Mouse (Mus musculus): ENCODE results near the gene Myo1c. TPM values are rescaled to one million over a fixed set of nuclear protein-coding genes. Genes with fewer than 3 reads are reported as not detected.
"Not testable (repeated sequence)": the region's sequence is repeated elsewhere in the genome, so short reads cannot be mapped to it uniquely, and the experiment has no call there.

Myo1c gene
- polyA plus RNA-seq, 1 experiment from 2014 or later: 7.6 TPM

DNA sequence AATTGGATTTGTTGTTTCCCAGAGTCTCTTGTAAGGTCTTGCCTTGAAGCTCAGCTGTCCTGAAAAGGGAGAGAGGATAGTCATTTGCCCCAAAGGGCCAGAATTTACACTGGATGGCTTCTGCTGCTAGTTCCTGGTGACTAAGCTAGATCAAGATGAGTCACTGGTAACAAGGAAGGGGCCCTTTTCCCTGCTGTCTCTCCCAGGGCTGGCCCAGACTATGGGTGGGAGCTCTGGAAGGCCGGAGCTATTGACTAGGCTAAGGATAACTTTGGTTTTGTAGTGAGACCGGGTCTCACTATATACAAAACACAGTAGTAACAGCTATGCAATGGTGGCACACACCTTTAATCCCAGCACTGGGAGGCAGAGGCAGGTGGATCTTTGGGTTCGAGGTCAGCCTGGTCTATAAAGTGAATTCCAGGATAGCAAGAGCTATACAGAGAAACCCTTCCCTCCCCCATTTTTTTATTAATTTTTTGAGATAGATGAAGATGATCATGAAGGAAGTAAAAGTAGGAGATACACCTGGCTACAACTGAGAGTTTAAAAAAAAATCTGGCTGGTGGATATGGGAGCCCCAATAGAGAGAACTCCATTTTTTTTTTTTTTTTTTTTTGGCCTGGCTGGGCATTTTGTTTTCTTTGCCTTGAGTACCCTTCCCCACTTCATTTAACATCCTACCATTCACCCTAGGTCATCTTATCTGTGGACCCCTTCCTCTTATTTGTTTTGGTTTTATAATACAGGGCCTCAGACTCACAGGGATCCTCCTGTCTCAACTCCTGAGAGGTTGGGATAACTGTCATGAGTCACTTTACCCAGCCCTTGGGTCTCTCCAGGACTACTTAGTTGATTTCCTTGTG, 27.8 kb downstream of the Myo1c start:
- peak overlapping the region; percentile 93; the same call in 1 of the 2 replicates for H3K27ac ChIP-seq

DNA sequence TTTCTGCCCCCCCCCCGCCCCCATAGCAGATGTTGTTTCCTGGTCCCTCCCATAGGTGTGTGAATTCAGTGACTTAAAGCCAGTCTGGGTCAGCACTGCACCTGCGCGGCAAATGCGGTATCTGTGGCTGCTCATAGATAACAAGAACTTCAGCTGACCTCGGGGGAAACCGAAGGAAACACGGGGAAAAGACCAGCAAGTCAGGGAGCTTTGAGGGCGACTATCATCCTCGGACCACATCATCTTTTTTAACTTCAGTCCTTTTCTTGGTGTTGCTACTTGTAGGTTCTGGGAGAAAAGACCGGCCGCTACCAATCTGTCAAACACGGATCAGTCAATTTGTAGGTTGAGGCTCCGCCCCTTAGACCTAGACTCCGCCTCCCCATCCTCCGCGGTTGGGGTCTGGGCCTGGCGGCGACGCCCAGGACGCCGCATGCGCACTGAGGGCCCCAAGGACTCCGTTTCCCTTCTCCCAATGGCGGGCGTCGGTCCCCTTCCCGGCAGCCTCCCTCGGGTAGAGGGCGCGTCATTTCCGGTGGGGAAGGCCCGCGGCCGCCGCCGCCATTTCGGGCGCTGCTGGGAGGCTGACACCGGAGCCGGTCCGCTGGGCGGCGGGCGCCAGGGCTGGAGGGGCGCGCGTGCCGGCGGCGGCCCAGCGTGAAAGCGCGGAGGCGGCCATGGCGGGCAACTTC, 28.6 kb downstream of the Myo1c start, which contains the start of gene Crk:
TSS of gene Crk (plus strand) at position 513 of the 692 bp plus-strand sequence.
- Histone ChIP-seq H3K36me3 (peaks cover 11% of the 10 kb centered on the region), H3K27ac (peak within 1 kb of the TSS; percentile 93), H3K4me1 (replicated peaks) (peaks cover 22% of the 10 kb centered on the region), H3K4me2 (replicated peaks) (peak within 1 kb of the TSS; percentile 93), H3K4me3 (replicated peaks) (peak within 1 kb of the TSS; percentile 100), H3K27me3 (no peaks in the 10 kb centered on the region), H3K9me3 (no peaks in the 10 kb centered on the region), H3K9ac (replicated peaks) (peak within 1 kb of the TSS; percentile 93)
- under 1% methylated on average over 55 of the region's 55 CpGs for WGBS
- ATAC-seq: peak; percentile 98

More for the DNA sequence above, 27.8 kb downstream of the Myo1c start:
- WGBS: 92% methylated on average over 3 of the region's 3 CpGs
- peaks cover 22% of the 10 kb centered on the region for H3K4me1 ChIP-seq (replicated peaks)
- no peak overlapping the region for H3K9ac ChIP-seq (replicated peaks)
- no peak for ATAC-seq
- H3K27me3 ChIP-seq: no peaks in the 10 kb centered on the region
- peaks cover 5% of the 10 kb centered on the region for H3K36me3 ChIP-seq
- H3K4me2 ChIP-seq (replicated peaks): peak overlapping the region; percentile 93
- no peaks in the 10 kb centered on the region for H3K9me3 ChIP-seq
- H3K4me3 ChIP-seq (replicated peaks): peak overlapping the region; percentile 100

GRCm38 (mm10) chr11:75679439-75680171, 29.3 kb downstream of the Myo1c start:
- Histone ChIP-seq H3K4me3 (replicated peaks) (peak overlapping the region; percentile 100), H3K27me3 (no peaks in the 10 kb centered on the region), H3K36me3 (peaks cover 11% of the 10 kb centered on the region), H3K27ac (peak overlapping the region; percentile 93), H3K9ac (replicated peaks) (peak overlapping the region; percentile 93), H3K4me2 (replicated peaks) (peak overlapping the region; percentile 93), H3K4me1 (replicated peaks) (peaks cover 22% of the 10 kb centered on the region), H3K9me3 (no peaks in the 10 kb centered on the region)
- ATAC-seq: peak; percentile 86
- 0% methylated on average over 38 of the region's 43 CpGs for WGBS

DNA sequence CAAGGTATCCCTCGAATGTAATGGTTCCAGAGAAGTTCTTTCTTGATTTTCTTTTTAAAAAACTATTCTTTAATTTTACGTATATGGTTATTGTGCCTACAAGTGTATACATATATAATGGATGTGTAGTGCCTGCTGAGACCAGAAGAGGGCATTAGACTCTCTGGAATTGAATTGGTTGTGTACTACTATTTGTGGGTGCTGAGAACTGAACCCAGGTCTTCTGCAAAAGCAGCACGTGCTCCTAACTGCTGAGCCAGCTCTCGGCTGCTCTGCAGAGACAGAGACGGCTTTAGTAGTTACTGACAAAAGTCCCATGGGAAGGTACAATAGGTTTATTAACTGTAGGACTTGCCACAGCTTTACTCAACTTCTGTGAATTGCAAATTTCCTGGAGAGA, 34.2 kb downstream of the Myo1c start:
- Histone ChIP-seq H3K4me2 (replicated peaks) (no peak overlapping the region), H3K4me3 (replicated peaks) (no peak overlapping the region), H3K4me1 (replicated peaks) (peaks cover 26% of the 10 kb centered on the region), H3K9me3 (no peaks in the 10 kb centered on the region), H3K36me3 (peaks cover 15% of the 10 kb centered on the region), H3K27ac (no peak overlapping the region), H3K27me3 (no peaks in the 10 kb centered on the region), H3K9ac (replicated peaks) (no peak overlapping the region)
- ATAC-seq: no peak
- 92% methylated on average over 5 of the region's 5 CpGs for WGBS

GRCm38 (mm10) chr11:75684956-75685355, 34.7 kb downstream of the Myo1c start:
- Histone ChIP-seq H3K9me3 (no peaks in the 10 kb centered on the region), H3K27ac (no peak overlapping the region), H3K4me3 (replicated peaks) (no peak overlapping the region), H3K9ac (replicated peaks) (no peak overlapping the region), H3K36me3 (peaks cover 15% of the 10 kb centered on the region), H3K4me1 (replicated peaks) (peaks cover 25% of the 10 kb centered on the region), H3K27me3 (no peaks in the 10 kb centered on the region), H3K4me2 (replicated peaks) (no peak overlapping the region)
- WGBS: 85% methylated on average over 2 of the region's 2 CpGs
- ATAC-seq: no peak

DNA sequence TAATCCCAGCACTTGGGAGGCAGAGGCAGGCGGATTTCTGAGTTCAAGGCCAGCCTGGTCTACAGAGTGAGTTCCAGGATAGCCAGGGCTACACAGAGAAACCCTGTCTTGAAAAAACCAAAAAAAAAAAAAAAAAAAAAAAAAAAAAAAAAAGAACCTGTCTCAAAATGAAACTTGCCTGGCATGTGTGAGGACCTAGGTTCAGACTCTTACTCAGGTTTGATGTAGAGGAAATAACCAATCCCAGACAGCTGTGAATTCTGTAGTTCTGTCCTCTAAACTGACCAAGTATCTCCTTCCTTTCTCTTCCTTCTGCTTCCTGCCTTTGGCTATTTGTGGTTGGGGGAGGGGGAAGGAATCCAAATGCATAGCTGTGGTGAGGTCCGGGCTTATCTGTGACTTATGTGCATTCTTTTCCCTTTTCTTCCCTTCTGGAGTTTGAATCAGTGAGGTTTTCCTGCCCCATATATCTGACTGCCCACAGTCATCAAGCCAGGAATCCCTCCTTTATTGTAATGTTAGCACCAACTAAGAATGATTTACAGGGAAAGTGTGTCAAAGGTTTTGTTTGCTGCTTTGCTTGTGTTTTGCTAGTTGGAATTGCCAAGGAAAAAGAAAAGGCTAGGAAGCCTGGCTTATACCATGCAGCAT, 37.2 kb downstream of the Myo1c start:
- H3K27me3 ChIP-seq: no peaks in the 10 kb centered on the region
- H3K4me3 ChIP-seq (replicated peaks): no peak overlapping the region
- no peaks in the 10 kb centered on the region for H3K9me3 ChIP-seq
- ATAC-seq: no peak
- peaks cover 22% of the 10 kb centered on the region for H3K36me3 ChIP-seq
- 0 out of 2 replicates have a peak, but pooled peaks cover 8% of the 10 kb centered on the region for H3K4me1 ChIP-seq (replicated peaks)
- 100% methylated on average over 2 of the region's 2 CpGs for WGBS
- no peak overlapping the region for H3K4me2 ChIP-seq (replicated peaks)
- H3K9ac ChIP-seq (replicated peaks): no peak overlapping the region
- no peak overlapping the region for H3K27ac ChIP-seq

GRCm38 (mm10) chr11:75688132-75688531, 37.8 kb downstream of the Myo1c start:
- H3K27me3 ChIP-seq: no peaks in the 10 kb centered on the region
- 0 out of 2 replicates have a peak, but pooled peaks cover 8% of the 10 kb centered on the region for H3K4me1 ChIP-seq (replicated peaks)
- H3K36me3 ChIP-seq: peaks cover 25% of the 10 kb centered on the region
- H3K4me3 ChIP-seq (replicated peaks): no peak overlapping the region
- no peak for ATAC-seq
- no peak overlapping the region for H3K9ac ChIP-seq (replicated peaks)
- WGBS: 83% methylated on average over 2 of the region's 2 CpGs
- H3K4me2 ChIP-seq (replicated peaks): no peak overlapping the region
- no peaks in the 10 kb centered on the region for H3K9me3 ChIP-seq
- no peak overlapping the region for H3K27ac ChIP-seq

DNA sequence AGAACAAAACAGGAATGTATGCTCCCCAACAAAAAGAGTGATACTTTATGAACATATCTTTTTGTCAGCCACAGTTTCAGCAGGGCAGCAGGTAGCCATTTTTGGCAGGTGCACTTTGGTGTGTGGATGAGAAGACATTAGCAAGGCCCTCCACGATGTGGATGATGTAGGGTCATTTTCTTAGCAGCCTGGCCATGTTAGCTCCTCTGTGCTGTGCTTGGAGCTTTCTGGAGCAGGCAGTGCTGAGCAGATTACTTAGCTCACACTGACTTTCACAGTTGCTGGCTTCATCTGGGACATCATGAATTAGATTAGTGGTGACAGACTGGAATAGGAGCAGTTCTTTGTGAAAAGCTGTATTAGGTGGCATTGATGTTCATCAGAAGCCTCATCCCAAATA, 39.7 kb downstream of the Myo1c start:
- no peak overlapping the region for H3K4me2 ChIP-seq (replicated peaks)
- no peak overlapping the region for H3K4me3 ChIP-seq (replicated peaks)
- ATAC-seq: no peak

GRCm38 (mm10) chr11:75691047-75691446, 40.7 kb downstream of the Myo1c start:
- peaks cover 41% of the 10 kb centered on the region for H3K36me3 ChIP-seq
- ATAC-seq: no peak
- H3K9me3 ChIP-seq: no peaks in the 10 kb centered on the region
- H3K27me3 ChIP-seq: no peaks in the 10 kb centered on the region
- no peak overlapping the region for H3K9ac ChIP-seq (replicated peaks)
- H3K4me3 ChIP-seq (replicated peaks): no peak overlapping the region
- no peak overlapping the region for H3K4me2 ChIP-seq (replicated peaks)
- H3K4me1 ChIP-seq (replicated peaks): 0 out of 2 replicates have a peak, but pooled peaks cover 6% of the 10 kb centered on the region
- no peak overlapping the region for H3K27ac ChIP-seq

More for the DNA sequence above, 39.7 kb downstream of the Myo1c start:
- WGBS: 88% methylated on average over 1 of the region's 1 CpGs
- no peak overlapping the region for H3K27ac ChIP-seq
- H3K9me3 ChIP-seq: no peaks in the 10 kb centered on the region
- 0 out of 2 replicates have a peak, but pooled peaks cover 8% of the 10 kb centered on the region for H3K4me1 ChIP-seq (replicated peaks)
- peaks cover 36% of the 10 kb centered on the region for H3K36me3 ChIP-seq
- no peaks in the 10 kb centered on the region for H3K27me3 ChIP-seq
- H3K9ac ChIP-seq (replicated peaks): no peak overlapping the region

DNA sequence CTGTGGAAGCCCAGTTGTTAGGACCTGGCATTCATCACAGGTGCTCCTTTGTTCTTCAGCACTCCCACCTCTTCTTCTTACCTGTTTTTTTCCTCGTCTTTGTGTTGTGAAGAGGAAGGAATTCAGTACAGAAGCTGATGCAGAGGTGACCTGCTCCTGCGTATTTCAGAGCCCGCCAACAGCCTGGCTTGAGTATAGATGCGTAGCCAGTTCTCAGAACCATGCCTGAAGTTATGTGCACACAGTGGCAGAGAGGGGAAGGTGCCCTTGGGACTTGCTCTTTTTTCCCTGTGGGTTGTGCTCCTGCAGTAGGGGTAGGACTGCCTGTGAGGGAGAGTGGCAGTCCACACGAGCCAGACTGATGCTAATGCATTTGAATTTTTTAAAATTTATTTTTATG, 43.3 kb downstream of the Myo1c start:
- Histone ChIP-seq H3K4me3 (replicated peaks) (no peak overlapping the region), H3K9me3 (no peaks in the 10 kb centered on the region), H3K27ac (no peak overlapping the region), H3K4me2 (replicated peaks) (no peak overlapping the region), H3K4me1 (replicated peaks) (no peaks in the 10 kb centered on the region), H3K9ac (replicated peaks) (no peak overlapping the region), H3K36me3 (peaks cover 64% of the 10 kb centered on the region), H3K27me3 (no peaks in the 10 kb centered on the region)
- WGBS: 96% methylated on average over 5 of the region's 5 CpGs
- ATAC-seq: no peak

GRCm38 (mm10) chr11:75697464-75697863, 47.2 kb downstream of the Myo1c start:
- not testable (repeated sequence) for H3K27me3 ChIP-seq; H3K27ac ChIP-seq; ATAC-seq; H3K9ac ChIP-seq (replicated peaks); H3K9me3 ChIP-seq; H3K4me3 ChIP-seq (replicated peaks); H3K4me2 ChIP-seq (replicated peaks); H3K4me1 ChIP-seq (replicated peaks)
- H3K36me3 ChIP-seq: peaks cover 82% of the 10 kb centered on the region
- 98% methylated on average over 3 of the region's 3 CpGs for WGBS
